Mouse (Mus musculus) heart, embryonic 15.5 days (tissue): ENCODE measurements around the gene Mturn. TPM values are rescaled to one million over a fixed set of nuclear protein-coding genes. Genes with fewer than 3 reads are reported as not detected.

Source experiments
- ATAC-seq: fragments of 200-750 bp; cut with Nextera tagmentation; replicated peaks from 2 replicates; pipeline ENCODE4 v1.8.0; 2017; ENCODE audit warnings: low read depth, moderate TSS enrichment; ENCODE audit not compliant: insufficient number of reproducible peaks, insufficient read depth, low FRiP score
- H3K27ac ChIP-seq: fragments of 300-500 bp; sonication (generic); 2 replicates; pipeline ENCODE4 v1.5.1; 2015; ENCODE audit warnings: mild to moderate bottlenecking, inconsistent platforms
- H3K27me3 ChIP-seq: fragments of 300-500 bp; sonication (generic); 2 replicates; pipeline ENCODE4 v1.6.1; 2015; ENCODE audit warnings: inconsistent platforms
- H3K36me3 ChIP-seq: fragments of 300-500 bp; sonication (generic); 2 replicates; pipeline ENCODE4 v1.6.1; 2015; ENCODE audit warnings: mild to moderate bottlenecking, inconsistent platforms
- H3K4me1 ChIP-seq: fragments of 300-500 bp; sonication (generic); replicated peaks from 2 replicates; pipeline ENCODE4 v1.6.1; 2015; ENCODE audit warnings: inconsistent platforms
- H3K4me2 ChIP-seq: fragments of 300-500 bp; sonication (generic); 2 replicates; pipeline ENCODE4 v1.6.1; 2015; ENCODE audit warnings: inconsistent platforms, mild to moderate bottlenecking, moderate library complexity
- H3K4me3 ChIP-seq: fragments of 300-500 bp; sonication (generic); 2 replicates; pipeline ENCODE4 v1.5.1; 2015; ENCODE audit warnings: mild to moderate bottlenecking, inconsistent platforms
- H3K9ac ChIP-seq: fragments of 300-500 bp; sonication (generic); 2 replicates; pipeline ENCODE4 v1.6.1; 2015; ENCODE audit warnings: mild to moderate bottlenecking, inconsistent platforms
- H3K9me3 ChIP-seq: fragments of 300-500 bp; sonication (generic); replicated peaks from 2 replicates; pipeline ENCODE4 v1.6.1; 2016; ENCODE audit warnings: inconsistent platforms
- WGBS: fragments of 180-500 bp; shearing (Covaris S2); methylation state at CpG from one replicate; pipeline ENCODE4 v1.1.7; 2015; ENCODE audit warnings: mixed read lengths; 5-methylcytosine and 5-hydroxymethylcytosine counted together
- polyA plus RNA-seq: library from polyadenylated mRNA; unstranded; fragments of >200 nt; fragmentation: Nextera tagmentation; extraction: Ambion mirVana; gene quantifications from 2 replicates; pipeline ENCODE4 v1.2.1, GENCODE M21; 2015

Gene Mturn
- 5.8 and 6.6 TPM in 2 replicates for polyA plus RNA-seq

DNA sequence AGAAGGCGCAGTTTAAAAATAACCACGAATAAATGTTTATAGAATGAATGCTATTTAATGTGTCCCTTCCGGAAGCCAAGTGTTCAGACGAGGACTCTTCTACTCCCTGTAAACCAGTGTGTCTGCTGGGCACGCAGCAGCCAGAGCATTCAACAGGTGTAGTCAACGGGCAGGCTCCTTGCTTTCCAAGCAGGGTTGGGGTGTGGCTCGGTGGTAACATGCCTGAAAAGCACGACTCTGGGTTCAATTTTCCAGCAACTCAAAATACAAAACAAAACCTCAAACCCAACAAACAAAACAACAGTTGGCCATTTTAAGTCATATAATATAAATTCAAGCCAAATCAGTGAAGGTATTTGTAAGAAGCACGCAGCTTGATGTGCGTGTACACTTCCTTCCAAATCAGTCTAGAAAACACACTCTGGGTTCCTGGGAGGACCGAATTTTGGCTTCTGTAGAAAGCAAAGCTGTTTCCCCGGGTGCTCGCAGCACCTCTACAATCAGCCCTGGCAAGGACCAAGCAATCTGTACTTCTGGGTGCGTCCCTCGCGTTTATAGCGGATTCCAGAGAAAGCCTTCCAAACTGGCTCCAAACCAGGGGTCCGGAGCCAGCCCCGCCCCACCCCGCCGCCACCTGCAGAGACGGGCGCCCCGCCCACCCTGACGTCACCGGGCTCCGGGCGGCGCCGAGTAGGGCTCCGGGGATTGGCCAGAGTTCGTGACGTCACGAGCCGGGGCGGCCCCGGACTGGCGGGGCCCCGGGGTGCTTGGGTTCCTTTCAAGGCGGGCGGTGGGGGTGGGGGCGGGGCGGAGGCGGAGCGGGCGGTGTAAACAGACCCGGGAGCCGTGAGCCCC lies at the start of gene Mturn:
Mturn (plus strand) TSS at position 734 of the 855 bp plus-strand sequence.
- Histone ChIP-seq H3K27ac (peak within 1 kb of the TSS; percentile 62), H3K27me3 (peaks cover 25% of the 10 kb centered on the region), H3K9ac (peak within 1 kb of the TSS; percentile 69), H3K4me2 (peak within 1 kb of the TSS; percentile 100), H3K4me1 (peaks cover 22% of the 10 kb centered on the region), H3K4me3 (peak within 1 kb of the TSS; percentile 94), H3K9me3 (no peaks in the 10 kb centered on the region), H3K36me3 (no peaks in the 10 kb centered on the region)
- peak; percentile 98 for ATAC-seq
- 5% methylated on average over 43 of the region's 48 CpGs for WGBS

DNA sequence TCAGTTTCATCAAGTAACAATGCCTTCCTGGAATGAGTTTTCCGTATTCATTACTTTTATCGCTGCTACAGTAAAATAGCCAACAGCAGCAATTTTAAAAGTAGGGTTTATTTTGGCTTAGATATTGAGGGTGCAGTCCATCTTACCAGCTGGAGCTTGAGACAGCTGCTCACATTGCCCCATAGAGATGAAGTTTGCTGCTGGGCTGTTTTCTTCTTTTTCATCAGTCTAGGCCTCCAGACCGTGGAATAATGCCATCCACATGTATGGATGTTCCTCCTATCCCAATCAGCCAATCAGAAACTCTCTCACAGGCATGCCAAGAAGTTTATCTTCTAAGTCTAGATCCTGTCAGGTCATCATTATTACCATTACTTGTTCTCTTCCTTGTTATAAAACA lies 41.5 kb upstream of the Mturn start:
- Histone ChIP-seq H3K9ac (no peak overlapping the region), H3K27ac (no peak overlapping the region), H3K9me3 (no peaks in the 10 kb centered on the region), H3K4me3 (no peak overlapping the region), H3K4me1 (no peaks in the 10 kb centered on the region), H3K27me3 (no peaks in the 10 kb centered on the region), H3K4me2 (no peak overlapping the region), H3K36me3 (peaks cover 5% of the 10 kb centered on the region; the same call in 1 of the 2 replicates)
- no peak for ATAC-seq
- WGBS: 81% methylated on average over 3 of the region's 3 CpGs

DNA sequence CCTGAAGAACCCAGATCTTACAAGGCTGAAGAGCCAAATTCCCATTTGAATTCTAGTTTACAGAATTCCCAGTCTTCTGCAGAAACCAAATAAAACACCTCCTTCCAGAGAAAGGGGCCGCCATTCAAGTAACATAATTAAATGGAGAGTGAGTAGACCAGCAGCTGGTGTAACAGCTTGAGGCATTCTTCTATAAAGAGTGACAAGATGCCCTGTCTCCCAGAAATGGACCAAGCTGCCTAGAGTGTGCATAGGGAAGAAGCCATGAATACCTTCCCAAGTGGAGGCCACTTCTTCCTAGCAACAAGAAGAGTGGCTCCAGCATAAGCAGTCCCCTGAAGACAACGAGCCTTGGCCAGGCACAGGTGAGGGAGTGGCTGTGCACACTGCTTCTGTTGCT lies 39.5 kb upstream of the Mturn start:
- no peak overlapping the region for H3K27ac ChIP-seq
- H3K4me3 ChIP-seq: no peak overlapping the region
- H3K4me1 ChIP-seq: no peaks in the 10 kb centered on the region
- H3K36me3 ChIP-seq: peaks cover 5% of the 10 kb centered on the region; the same call in 1 of the 2 replicates
- H3K9me3 ChIP-seq: no peaks in the 10 kb centered on the region
- no peak overlapping the region for H3K9ac ChIP-seq
- 92% methylated on average over 2 of the region's 2 CpGs for WGBS
- no peak for ATAC-seq
- no peaks in the 10 kb centered on the region for H3K27me3 ChIP-seq
- H3K4me2 ChIP-seq: no peak overlapping the region

DNA sequence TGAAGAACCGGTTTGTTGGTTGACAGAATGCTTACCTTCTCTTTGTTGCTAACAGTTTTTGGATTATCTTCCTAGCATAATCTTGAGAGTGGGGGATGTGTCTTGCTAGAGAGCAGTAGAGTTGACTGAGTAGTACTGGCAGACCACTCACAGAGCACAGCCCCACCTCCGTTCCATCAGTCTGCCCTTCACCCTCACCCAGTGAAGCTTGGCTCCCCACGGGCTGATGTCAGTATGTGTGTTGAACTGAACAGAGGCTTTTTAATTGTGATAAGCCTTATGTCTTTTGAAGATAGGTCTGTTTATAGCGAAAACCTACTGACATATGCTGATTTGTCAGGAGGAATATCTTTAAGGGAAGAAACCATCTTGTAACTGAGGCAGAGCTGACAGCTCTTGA lies 38.2 kb upstream of the Mturn start:
- no peaks in the 10 kb centered on the region for H3K9me3 ChIP-seq
- WGBS: 58% methylated on average over 4 of the region's 4 CpGs
- no peaks in the 10 kb centered on the region for H3K4me1 ChIP-seq
- H3K36me3 ChIP-seq: peaks cover 5% of the 10 kb centered on the region; the same call in 1 of the 2 replicates
- no peaks in the 10 kb centered on the region for H3K27me3 ChIP-seq
- no peak overlapping the region for H3K4me2 ChIP-seq
- H3K4me3 ChIP-seq: no peak overlapping the region
- H3K9ac ChIP-seq: no peak overlapping the region
- H3K27ac ChIP-seq: no peak overlapping the region
- ATAC-seq: no peak

DNA sequence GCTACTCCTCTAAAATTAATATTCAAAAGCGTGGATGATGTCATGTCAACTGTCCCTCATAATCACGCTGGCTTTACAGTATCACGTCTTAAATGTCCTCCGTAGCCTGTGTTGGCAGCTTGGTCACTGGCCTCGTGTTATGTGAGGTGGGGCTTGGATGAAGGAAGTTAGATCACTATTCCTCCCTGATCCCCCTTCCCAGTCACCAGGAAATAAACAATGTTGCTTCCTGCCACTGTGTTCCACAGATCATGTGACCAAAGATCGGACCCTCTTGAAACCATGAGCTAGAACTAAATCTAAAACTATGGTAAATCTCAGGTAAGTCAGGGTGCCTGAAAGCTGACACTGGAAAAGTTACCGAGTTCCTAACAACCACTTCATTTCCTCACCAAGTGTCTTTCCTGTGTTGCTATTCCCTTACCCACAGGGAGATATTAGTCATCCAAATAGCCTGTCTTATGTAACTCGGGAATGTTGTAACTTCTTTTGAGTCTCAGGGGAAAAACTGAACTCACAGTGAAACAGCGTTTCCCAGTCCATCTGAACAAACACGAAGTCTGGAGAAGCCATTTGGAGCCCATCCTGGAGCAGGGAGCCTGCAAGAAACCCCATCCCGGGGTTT lies 25.8 kb upstream of the Mturn start:
- no peak overlapping the region for H3K4me3 ChIP-seq
- no peak for ATAC-seq
- H3K4me1 ChIP-seq: no peaks in the 10 kb centered on the region
- H3K4me2 ChIP-seq: no peak overlapping the region
- no peaks in the 10 kb centered on the region for H3K36me3 ChIP-seq
- H3K27ac ChIP-seq: no peak overlapping the region
- H3K9me3 ChIP-seq: no peaks in the 10 kb centered on the region
- no peaks in the 10 kb centered on the region for H3K27me3 ChIP-seq
- WGBS: 67% methylated on average over 11 of the region's 11 CpGs
- no peak overlapping the region for H3K9ac ChIP-seq

DNA sequence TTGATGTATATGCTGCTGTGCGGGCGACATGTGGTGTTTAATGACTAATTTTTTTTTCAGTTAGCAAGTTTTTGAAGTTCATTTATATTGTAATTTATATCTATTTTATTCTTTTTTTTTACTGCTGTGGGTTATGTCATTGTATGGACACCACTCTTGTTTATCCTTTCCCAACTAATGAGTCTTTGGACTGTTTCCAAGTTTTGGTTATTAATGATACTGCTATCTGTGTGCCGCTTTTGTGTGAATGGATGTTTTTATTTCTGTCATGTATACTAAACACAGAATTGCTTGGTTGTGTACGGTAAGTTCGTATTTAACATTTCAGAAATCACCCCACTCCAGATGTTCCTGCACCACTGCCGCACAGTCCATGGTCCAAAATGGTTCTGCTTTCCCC lies 23.6 kb upstream of the Mturn start:
- Histone ChIP-seq H3K27me3 (no peaks in the 10 kb centered on the region), H3K9ac (no peak overlapping the region), H3K4me1 (no peaks in the 10 kb centered on the region), H3K36me3 (no peaks in the 10 kb centered on the region), H3K9me3 (no peaks in the 10 kb centered on the region), H3K4me3 (no peak overlapping the region), H3K4me2 (no peak overlapping the region), H3K27ac (no peak overlapping the region)
- WGBS: 81% methylated on average over 6 of the region's 6 CpGs
- ATAC-seq: no peak

DNA sequence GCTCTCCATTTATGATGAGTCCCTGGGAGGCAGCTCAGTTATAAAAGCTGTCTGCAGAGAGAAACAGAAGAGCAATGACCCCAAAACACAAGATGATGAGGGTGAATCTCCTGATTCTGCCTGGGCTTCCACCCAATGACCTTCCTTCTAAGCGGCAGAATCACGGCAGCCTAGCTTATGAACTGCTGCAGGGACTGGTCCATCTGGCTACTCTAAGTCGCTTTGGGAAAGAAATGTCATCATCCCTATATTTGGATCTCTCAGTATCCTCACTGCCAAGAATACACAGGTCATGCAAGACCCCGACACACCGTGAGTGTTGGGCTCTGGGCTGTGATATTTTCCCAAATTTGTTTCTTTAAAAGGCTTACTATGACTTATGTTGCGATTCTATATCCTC lies 11.6 kb upstream of the Mturn start:
- Histone ChIP-seq H3K4me2 (no peak overlapping the region), H3K27me3 (no peaks in the 10 kb centered on the region), H3K27ac (no peak overlapping the region), H3K4me1 (no peaks in the 10 kb centered on the region), H3K4me3 (no peak overlapping the region), H3K9me3 (no peaks in the 10 kb centered on the region), H3K9ac (no peak overlapping the region), H3K36me3 (no peaks in the 10 kb centered on the region)
- 70% methylated on average over 6 of the region's 6 CpGs for WGBS
- no peak for ATAC-seq

DNA sequence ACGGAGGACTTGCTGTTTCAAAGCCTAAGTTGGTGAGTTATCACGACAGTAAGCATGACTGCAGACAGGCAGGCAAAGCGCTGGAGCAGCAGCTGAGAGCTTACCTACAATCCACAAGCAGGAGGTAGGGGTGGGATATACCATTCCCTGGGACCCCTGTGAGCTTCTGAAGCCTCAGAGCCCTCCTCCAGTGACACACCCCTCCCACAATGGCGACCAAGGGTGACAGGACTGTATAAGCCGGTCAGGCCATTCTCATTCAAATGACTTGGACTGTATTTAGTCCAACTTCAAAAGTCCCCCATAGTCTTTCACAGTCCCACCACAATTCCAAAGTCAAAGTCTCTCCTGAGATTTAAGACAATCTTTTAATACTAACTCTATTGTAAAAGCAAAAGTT lies 8.5 kb upstream of the Mturn start:
- Histone ChIP-seq H3K9ac (no peak overlapping the region), H3K4me3 (no peak overlapping the region), H3K4me2 (no peak overlapping the region), H3K9me3 (no peaks in the 10 kb centered on the region), H3K27ac (no peak overlapping the region), H3K27me3 (no peaks in the 10 kb centered on the region), H3K4me1 (no peaks in the 10 kb centered on the region), H3K36me3 (no peaks in the 10 kb centered on the region)
- no peak for ATAC-seq
- 51% methylated on average over 5 of the region's 5 CpGs for WGBS

DNA sequence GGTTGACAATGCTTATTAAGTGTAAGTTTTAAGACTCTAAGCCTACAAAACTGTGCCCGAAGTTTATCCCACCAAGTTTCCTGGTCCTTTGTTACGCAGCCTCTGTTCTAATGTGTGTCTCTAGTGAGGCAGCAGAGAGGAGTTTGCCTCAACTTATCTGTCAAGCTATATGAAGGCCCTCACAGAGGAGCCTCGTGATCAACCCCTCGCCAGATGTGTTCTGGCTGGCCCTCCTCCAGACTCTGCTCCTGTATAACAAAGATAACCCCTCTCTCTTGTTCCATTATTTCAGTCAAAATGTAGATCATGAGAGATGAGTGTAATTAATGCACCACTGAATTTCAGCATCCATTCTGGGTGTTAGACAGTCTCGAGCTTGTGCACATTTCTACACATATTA lies 1.7 kb upstream of the Mturn start:
- no peak for ATAC-seq
- no peaks in the 10 kb centered on the region for H3K36me3 ChIP-seq
- H3K4me2 ChIP-seq: no peak overlapping the region
- peaks cover 25% of the 10 kb centered on the region for H3K27me3 ChIP-seq
- WGBS: 63% methylated on average over 5 of the region's 5 CpGs
- H3K9ac ChIP-seq: no peak overlapping the region
- H3K4me3 ChIP-seq: no peak overlapping the region
- H3K9me3 ChIP-seq: no peaks in the 10 kb centered on the region
- no peak overlapping the region for H3K27ac ChIP-seq
- peaks cover 13% of the 10 kb centered on the region for H3K4me1 ChIP-seq

DNA sequence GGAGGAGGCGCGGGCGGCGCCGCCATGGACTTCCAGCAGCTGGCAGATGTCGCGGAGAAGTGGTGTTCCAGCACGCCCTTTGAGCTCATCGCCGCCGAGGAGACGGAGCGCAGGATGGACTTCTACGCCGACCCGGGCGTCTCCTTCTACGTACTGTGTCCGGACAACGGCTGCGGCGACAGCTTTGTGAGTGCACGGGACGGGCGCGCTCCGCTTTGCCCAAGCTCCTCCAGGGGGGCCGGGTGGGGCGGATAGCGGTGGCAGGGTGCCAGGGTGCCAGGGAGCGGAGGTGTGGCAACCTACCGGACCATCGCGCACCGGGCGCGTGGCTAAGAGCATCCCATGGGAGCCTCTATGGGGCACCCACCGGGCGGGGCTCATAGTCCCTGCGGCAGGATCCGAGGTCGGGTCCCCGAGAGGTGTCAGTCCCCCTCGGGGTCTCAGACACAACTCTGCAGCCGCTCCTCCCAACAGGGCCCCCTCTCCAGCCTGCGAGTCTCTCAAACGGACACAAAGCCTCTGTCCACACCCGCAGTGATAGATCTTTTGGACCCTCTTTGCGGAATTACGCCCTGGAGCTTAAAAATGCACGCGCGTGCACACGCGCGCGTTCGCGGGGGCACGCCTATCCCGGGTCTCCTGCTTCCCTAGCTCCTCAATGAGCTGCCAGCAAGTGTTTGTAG lies 463 bp downstream of the Mturn start:
- under 1% methylated on average over 59 of the region's 61 CpGs for WGBS
- peak overlapping the region; percentile 69 for H3K9ac ChIP-seq
- no peaks in the 10 kb centered on the region for H3K36me3 ChIP-seq
- peaks cover 22% of the 10 kb centered on the region for H3K4me1 ChIP-seq
- H3K27ac ChIP-seq: peak overlapping the region; percentile 62
- ATAC-seq: peak; percentile 54; the same call in 1 of the 2 replicates
- H3K4me3 ChIP-seq: peak overlapping the region; percentile 94
- peak overlapping the region; percentile 100 for H3K4me2 ChIP-seq
- H3K9me3 ChIP-seq: no peaks in the 10 kb centered on the region
- H3K27me3 ChIP-seq: peaks cover 25% of the 10 kb centered on the region

DNA sequence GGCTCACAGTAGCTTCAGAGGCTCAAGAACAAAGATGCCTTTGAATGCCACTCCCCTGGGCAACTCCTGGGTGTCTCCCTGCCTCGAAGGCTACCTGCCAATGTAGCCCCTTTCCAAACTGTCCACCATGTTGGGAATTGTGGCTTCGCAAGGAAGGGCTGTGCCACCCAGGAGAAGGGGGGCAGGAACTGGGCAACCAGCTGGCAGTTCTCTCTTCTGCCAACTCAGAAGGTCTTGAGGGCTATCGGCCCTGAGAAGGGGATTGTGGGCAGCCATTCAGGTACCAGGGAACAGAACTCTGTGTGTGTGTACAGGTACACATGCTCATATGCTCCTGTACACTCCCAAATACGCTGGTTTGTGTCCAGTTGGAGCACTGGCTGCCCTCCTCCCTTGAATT lies 2.7 kb downstream of the Mturn start:
- Histone ChIP-seq H3K36me3 (no peaks in the 10 kb centered on the region), H3K27ac (no peak overlapping the region), H3K27me3 (peaks cover 25% of the 10 kb centered on the region), H3K4me1 (peaks cover 22% of the 10 kb centered on the region), H3K4me3 (no peak overlapping the region), H3K4me2 (no peak overlapping the region), H3K9ac (no peak overlapping the region), H3K9me3 (no peaks in the 10 kb centered on the region)
- no peak for ATAC-seq
- 84% methylated on average over 4 of the region's 4 CpGs for WGBS
